Mouse (Mus musculus): ENCODE data around the gene Serpina3m.
"Not testable (repeated sequence)": the region's sequence is repeated elsewhere in the genome, so short reads cannot be mapped to it uniquely, and the experiment has no call there.

Gene Serpina3m

DNA sequence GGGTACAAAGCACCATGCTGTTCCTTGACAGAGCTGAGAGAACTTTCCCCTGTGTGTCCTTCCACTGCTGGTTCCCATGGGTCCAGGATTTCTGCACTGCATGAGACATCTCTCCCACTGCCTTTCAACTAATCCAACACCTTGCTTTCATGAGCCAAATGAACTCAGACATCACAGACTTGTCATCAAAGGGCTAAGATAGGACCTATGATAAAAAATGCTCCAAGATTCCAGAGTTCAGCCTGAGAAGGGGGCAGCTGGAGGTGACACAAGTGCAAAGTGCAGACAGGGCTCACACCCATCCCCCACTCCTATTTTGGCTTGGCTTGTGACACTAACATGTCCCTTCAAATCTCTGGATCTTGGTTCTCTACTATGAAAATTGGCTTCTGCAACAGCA, 50.2 kb downstream of the Serpina3m start:
- DNase-seq (ENCODE audit: low spot score in 2 of 2): no peak

DNA sequence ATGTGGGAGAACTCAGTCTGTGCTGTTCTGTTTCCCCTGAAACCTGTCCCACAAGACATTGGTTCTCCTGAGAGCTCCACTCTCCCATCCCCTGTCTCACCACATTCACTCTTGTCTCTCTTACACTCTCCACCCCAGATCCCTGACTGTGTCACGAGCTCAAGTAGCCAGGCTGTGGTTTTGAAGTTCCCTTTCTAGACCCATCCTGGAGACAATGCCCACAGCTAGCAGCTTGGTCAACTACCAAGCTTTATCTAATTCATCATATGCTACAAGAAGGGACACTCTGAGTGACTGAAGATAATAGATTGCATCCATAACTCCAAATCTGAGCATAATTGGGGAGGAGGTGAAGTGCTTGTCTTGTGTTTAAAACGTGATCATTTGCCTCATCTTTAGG, 52.8 kb downstream of the Serpina3m start:
- DNase-seq (ENCODE audit: low spot score in 2 of 2): not testable (repeated sequence)

DNA sequence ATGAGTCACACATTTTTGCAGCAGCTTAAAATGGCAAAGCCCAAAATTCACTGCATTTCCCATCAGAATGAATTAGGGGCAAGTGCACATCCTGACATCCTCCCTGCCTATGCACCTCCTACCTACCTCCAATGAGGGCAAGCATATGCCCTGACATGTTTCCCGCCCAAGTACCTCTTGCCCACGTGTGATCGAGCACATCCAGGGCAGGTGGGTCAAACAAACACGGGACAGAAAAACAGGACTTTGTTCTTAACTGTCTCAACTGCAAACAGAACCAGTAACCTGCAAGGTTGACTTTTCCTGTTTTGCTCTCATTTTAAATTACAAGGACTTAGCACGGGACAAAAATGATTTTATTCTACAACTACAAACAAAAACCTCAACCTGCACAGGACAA, 65.7 kb downstream of the Serpina3m start:
- DNase-seq (ENCODE audit: low spot score in 2 of 2): no peak

DNA sequence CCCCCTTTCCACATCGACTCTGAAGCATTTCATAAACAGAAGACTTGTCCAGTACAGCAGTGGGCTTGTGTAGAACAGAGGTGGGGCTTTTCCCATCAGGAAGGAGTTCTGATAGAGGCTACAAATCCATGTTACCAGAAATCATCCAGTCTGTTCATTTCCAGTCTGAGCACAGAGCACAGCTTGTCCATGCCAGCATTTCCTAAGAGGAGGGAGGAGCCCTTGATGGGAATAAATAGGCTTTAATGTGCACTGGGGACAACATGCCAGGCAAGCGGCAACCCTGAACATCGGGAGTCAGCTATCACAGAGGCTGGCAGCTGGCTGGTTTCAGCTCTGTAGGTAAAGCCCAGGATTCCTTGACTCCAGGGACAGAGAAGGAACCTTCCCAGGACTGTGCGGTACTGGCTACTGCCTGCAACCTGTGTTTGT, 68.2 kb downstream of the Serpina3m start, which contains the start of gene Serpina3n:
Serpina3n (plus strand) TSS at position 276 of the 432 bp plus-strand sequence.
- no peak for DNase-seq (ENCODE audit: low spot score in 2 of 2)

DNA sequence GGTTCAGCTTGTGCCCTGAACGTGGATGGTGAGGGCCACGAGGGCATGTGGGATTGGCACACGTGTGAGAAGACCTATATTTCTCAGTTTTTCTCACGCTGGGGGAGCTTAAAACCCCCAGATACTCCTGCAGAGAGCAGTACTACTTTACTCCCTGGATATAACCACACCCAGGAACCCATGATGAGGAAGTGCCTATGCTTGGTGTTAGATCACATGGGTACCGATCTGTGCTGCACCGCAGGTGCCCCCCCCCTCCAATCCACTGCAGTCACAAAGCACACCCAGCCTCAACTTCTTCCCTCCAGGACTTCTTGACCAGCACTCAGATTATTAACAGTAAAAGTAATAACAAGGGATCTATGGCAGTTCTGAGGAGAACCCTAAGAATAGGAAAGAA, 74.2 kb downstream of the Serpina3m start:
- no peak for DNase-seq (ENCODE audit: low spot score in 2 of 2)

DNA sequence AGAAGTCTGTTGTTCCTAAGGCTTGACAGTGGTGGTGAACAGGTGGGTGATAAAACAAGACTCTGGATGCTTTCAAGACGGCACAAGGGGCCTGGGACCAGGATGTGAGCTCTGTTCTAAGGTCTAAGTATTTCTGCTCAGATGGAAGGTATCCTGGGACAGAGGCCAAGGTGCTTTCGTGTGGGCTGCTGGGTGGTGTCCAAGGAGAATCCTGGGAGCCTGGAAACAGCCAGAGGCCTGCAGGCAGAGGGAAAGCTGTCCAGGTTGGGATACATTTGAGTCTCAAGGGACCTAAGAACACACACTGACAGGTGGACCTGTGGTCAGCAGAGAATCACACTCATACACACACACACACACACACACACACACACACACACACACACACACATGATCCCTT, 76.3 kb downstream of the Serpina3m start:
- no peak for DNase-seq (ENCODE audit: low spot score in 2 of 2)

DNA sequence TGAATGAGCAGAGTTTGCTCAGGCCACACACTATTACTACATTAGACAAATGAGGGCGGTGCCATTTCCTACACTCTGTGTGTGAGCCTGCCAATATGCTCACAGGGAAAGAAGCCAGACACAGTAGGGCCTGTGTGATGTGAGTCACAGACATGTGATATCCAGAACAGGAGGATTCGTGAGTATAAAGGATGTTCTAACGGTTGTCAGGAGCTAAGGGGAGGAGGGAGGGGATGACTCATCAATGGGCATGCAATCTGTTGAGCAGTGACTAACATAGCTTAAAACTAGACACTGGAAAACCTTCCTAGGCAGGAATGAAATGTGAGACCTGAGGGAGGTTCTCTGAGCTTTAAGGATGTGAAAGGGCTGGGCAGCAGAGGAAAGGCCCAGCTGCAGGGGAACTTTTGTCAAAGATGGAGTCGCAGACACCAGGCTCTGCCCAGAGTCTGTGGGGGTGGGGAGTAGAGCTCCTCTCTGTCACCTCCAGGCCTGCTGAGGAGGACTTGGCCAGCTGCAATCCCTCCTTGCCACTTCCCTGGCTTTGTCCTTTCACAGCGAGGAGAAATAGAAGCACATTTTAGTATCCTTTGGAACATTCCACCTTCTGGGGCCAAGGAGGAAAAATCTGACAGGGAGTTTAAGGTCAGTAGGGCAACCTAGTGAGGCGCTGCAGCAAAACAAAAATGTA, 77.5 kb downstream of the Serpina3m start:
- peak; percentile 63 to 79 for DNase-seq (ENCODE audit: low spot score in 2 of 2)

DNA sequence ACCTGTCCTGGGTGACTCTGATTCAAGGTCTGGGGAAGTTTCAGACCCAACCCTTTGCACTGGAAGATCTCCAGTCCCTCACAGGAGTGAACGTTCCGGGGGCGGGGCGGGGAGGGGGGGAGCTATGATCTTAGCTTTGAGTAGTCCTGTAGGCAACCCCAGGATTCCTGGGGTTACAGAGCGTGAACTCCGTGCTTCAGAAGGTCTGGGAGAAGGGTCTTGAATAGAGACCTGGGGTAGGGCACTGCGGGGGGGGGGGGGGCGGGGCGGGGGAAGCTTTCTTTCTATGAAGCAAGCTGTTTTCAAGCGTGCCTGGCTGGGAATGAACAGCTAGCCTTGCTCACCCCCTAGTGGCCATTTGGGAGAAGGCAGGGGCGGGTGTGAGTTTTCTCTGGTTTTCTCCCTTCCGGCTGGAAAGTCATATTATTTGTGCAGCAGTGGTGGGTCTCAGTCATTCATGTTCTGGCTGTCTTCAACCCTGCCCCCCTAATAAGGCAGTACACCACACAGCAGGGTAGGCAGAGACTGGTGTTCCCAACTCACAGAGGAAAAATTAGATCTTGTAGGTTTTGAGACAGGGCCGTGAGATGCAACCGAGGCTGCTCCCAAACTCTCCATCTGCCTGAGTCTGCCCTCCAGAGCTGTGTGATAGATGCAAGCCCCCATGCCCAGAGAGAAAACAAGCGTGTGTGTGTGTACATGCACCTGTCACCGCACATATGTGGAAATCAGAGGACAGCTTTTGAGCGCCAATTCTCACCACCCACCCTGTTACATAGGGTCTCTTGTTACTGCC, 80.3 kb downstream of the Serpina3m start:
- DNase-seq (ENCODE audit: low spot score in 2 of 2): peak; percentile 83 to 85

DNA sequence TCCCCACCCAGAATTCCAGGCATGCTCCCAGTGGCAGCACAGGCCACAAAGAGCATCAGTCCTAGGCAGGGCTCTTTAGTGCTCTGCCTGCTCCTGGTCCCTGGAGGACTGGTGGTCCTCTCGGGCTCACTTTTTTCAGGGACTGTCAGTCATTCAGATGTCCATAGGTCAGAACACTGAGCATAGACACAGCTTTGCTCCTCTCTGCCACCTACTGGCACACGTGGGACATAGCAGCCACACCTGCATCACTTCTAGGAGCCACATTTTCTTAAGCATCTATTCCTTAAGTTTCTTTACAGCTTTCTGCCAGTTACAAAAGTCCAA, 80.8 kb downstream of the Serpina3m start:
- DNase-seq (ENCODE audit: low spot score in 2 of 2): no peak

DNA sequence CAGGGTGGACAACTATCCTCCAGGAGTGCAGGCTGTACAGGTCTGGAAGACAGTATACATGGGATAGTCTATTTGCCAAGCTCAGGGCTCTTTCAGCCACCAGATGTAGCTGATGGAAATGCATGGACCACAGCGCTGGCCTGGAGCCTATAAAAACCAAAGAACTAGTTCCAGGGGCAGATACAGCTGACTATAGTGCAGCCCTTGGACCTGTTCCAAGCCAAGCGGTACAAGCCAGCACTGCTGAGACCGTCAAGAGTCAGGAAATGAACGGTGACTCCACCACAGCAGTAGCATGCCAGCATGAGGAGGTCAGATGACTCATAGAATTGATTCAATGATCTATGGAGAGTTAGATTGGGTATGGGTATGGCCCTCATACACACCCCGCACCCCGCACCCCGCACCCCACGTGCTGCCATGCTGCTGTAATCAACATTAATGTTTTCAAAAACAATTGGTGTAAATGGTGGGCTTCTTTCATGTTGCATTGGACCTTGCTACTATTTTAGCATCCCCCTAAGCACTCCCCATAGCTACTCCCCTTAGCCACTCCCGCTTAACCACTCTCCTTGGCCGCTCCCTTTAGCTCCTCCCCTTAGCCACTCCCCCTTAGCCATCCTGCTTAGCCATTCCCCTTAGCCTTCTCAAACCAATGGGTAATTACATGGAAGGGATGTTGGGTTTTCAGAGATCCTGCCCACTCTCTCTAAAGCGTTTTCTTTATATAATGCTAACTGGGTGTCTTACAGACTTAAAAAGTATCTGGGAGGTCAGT, 84.5 kb downstream of the Serpina3m start:
- no peak for DNase-seq (ENCODE audit: low spot score in 2 of 2)

DNA sequence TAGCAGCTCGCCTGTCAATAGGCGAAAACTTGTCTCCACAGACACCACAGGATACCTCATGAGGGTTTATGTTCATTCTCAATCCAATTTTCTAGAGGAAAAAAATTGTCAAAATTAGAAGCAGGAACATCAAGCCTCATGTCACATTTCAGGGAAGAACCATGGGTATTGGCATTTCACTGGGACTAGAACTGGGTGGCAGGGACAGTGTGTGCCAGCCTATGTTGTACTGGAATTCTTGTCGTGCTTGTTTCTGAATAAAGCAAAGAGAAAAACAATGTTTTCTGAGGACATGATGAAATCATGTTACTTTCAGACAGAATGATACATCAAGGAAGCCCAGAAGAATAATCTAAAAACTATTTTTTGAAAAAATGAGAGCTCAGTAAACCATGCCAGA, 87.3 kb downstream of the Serpina3m start:
- no peak for DNase-seq (ENCODE audit: low spot score in 2 of 2)

DNA sequence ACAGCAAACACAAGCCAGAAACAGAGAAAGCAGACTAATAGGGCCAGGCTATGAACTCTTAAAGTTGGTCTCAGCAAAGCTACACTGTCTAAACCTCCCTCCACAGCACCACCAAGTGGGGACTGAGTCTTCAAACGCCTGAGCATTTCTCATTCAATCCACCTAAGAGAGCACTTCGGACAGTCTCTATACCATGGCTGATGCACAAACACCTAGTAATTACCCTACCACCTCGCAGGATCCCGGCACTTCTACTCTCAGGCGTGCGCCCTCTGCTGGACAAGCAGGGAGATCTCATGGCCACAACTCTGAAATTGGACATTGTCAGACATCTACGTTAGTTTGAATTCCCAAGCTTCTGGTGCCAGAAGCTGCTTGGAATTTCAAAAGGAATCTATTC, 88.6 kb downstream of the Serpina3m start:
- peak in 1 of 2 experiments; percentile 8 for DNase-seq (ENCODE audit: low spot score in 2 of 2)

DNA sequence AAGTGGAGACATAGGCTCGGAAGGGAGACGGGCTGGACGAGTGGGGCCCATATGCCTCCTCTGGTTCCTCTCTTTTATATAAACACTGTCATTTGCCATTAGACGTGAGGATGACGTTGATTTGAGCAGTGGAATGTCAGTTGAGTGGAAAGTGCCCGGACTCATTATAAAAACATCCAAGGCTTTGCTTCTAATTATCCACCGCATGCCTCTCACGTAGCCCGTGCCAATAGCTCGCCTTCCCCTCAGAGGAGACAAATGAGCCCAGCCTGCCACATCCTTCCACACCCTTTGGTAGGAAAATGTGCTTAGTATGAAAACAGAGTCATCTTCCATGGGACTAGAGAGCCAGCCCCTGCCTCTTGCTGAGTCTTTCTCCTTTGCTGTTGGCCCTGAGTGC, 93.1 kb downstream of the Serpina3m start:
- DNase-seq (ENCODE audit: low spot score in 2 of 2): no peak

DNA sequence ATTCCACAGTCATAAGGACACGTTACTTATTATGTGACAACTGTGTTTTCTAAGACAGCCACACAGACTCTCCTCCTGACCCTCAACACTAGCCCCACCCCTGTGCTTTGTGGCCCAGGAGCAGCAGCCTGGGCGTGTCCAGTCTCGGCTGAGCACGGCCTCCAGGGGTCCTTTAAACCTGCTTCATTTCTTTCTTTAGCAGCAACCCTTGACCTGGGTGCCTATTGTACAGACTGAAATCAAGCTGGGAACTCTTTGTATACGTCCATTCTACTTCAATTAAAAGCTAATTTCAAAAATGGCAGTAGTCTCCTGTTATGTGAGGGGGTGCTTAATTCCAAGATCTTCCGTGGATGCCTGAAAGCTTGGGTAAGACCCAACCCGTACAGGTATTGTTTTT, 94.9 kb downstream of the Serpina3m start:
- DNase-seq (ENCODE audit: low spot score in 2 of 2): no peak

DNA sequence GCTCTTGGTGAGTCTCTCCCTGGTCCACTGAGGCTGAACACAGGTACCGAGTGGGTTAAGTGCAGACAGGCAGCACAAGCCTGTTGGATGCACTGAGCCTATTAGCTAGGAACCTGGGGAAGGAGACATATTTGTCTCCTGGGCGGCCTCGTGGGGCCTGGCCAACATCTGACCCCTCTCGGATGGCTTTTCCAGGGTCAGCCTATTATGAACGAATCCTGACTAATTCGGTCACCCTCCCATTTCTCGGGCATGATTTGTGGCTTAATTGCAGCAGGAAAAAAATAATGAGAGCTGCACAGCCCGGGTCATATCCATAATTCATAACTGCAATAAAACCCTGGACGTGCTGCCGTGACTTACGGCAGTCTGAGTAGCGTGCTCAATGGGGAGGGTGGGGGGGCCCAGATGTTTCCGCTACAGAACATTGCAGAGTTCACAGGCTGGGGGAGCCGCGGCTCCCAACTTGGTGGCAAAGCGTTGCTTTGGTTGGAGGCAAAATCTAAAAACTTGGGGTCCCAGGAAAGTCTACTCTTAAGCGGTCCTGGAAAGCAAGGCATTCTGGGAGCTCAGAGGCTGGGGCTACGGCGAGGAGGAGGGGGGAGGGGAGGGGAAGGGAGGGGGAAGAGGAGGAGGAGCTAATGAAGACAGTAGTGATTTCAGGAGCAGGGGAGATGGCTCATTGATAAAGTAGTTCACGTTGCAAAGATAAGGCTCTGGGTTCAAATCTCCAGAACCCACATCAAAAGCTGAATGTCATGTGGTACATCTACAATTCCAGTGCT, 95.9 kb downstream of the Serpina3m start:
- DNase-seq (ENCODE audit: low spot score in 2 of 2): no peak

DNA sequence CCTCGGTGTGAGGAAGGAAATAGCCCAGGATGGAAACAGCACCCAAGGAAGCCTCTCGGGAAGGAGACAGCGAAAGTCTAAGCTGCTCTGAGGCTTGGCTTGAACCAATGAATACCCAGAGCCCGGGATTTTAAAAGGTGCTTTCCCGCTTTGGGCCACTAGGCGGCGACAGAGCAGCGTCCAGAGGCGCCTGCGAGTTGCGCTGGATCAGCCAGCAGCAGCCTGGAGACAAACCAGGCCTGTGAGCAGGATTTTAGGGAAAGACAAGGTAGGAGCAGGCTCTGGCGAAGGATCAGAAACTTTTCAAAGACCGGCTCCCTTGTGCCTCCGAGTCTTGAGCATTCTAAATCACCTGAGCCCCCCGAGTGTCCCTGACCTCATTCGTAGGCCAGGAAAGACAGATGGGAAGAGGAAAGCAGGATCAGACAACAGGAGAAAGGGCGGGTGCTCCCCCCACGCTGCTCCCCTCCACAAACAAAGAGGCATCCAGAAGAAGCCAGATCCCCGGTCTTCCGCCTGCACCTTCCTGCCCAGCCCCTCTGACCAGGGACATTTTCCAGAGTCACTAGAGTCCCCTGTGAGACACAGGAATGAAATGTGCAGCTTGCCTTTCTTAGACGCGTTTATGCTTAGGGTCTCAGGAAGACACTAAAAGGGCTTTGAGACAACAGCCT, 101.9 kb downstream of the Serpina3m start:
- DNase-seq (ENCODE audit: low spot score in 2 of 2): peak; percentile 91 to 94

DNA sequence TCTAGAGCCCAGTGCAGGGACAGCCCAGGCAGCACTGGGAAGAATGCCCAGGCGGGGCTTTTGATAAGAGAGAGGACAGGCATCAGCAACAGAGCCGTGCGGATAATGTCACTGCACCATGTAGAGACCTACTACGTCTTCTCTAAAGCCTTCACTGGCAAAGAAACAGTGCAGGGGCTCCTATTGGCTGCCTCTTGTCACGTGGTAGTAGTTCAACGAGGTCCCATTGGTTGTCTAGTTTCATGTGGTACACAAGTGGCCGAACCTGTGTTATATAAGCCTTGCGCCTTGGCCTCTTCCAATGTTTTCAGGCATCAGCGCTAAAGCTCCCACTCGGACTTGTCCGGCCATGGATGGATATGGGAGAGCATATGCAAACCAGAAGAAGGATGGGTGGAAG, 105.4 kb downstream of the Serpina3m start:
- no peak for DNase-seq (ENCODE audit: low spot score in 2 of 2)

All from frontal cortex, postnatal 36 days (tissue).